Mouse (Mus musculus) layer of hippocampus, postnatal 25 days (tissue): ENCODE results near the gene Pex10. TPM values are rescaled to one million over a fixed set of nuclear protein-coding genes. Genes with fewer than 3 reads are reported as not detected.

Experiments
- DNase-seq, 2 experiments: peaks; one replicate each; pipeline ENCODE4 v3.0.0; 2022; ENCODE audit warnings: mixed read lengths in 2 of 2, low spot score in 1 of 2; ENCODE audit errors: extremely low spot score in 1 of 2
- total RNA-seq, 2 experiments: library from RNA; stranded (reverse); gene quantifications; 2 replicates each; pipeline ENCODE4 v1.2.3; 2021

Pex10 gene
- total RNA-seq, 2 experiments from 2014 or later = 21.6 to 26.5 TPM

GRCm38 (mm10) chr4:155090688-155091449, 24.1 kb downstream of the Pex10 start:
- no peak for DNase-seq

GRCm38 (mm10) chr4:155092718-155093430, 26.1 kb downstream of the Pex10 start:
- DNase-seq = no peak

GRCm38 (mm10) chr4:155093431-155094149, 26.8 kb downstream of the Pex10 start:
- no peak for DNase-seq

DNA sequence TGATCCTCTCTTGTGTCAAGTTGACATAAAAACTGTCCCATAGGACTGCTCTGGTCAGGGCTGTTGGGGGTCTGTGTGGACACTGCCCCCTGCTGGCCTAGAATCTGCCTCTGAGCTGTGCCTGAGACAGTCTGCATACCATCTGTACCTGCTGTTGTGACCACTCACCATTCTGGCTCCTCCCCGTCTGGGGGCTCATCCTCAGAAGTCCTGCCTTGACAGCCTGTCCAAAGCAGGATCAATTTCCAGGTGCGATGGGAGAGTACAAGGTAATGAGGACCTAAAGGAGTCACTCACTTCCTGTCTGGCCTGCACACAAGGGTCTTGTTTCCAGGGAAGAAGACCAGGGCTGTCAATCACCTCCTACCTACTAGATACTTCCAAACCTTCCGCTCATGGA, 27.7 kb downstream of the Pex10 start:
- DNase-seq = peak in 1 of 2 experiments; percentile 53

DNA sequence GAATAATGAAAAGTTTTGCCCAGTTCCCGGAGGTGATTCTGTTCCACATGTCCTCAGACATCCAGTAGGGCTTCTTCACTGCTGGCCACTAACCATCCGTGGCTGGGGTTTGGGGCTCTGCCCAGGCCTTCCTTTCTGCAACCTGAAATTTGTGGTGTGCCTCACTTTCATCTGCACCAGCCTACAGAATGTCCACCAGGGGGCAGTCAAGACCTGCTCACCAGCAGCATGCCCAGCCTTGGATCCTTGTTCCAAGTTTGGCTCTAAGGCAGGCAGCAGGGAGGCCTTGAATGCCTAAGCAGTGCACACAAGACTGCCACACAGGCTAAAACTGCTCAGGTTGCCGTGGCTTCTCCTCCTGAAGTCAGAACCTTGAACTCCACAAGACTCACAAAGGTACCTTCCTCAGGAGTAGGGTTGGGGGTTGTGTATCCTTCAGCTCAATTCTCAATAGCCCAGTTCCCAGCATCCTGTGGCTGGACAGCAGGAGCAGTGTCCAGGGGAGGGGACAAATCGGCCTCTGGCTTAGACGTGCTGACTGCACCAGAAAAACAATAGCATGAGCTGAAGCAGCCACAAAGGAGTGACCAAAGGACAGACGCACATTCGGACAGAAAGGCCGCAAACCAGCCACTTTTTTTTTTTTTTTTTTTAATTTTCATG, 28.6 kb downstream of the Pex10 start:
- peak; percentile 70 to 83 for DNase-seq

- DNase-seq = no peak
These were observed 29.2 kb downstream of the Pex10 start for GRCm38 (mm10) chr4:155095967-155096366.

- DNase-seq = no peak
These were observed 30.6 kb downstream of the Pex10 start for GRCm38 (mm10) chr4:155097452-155097851.

DNA sequence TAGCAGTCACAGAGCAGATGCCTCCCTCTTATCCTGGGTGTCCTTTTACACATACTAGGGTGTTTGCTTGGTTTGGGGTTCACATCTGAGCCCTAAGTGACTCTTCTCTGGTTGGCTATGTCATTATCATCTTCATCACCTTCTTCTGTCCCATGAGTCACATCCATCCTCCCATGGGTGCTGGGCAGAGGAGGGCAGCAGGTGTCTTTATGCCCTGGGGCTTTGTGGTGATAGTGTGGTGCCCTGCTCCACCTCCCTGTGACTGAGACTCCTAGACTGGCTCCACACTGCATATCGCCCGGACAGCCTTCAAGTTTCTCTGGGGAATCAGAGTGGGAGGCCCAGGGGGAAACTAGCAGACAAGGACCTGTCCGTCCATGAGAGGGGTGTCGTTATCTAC, 31.8 kb downstream of the Pex10 start:
- DNase-seq = no peak

DNA sequence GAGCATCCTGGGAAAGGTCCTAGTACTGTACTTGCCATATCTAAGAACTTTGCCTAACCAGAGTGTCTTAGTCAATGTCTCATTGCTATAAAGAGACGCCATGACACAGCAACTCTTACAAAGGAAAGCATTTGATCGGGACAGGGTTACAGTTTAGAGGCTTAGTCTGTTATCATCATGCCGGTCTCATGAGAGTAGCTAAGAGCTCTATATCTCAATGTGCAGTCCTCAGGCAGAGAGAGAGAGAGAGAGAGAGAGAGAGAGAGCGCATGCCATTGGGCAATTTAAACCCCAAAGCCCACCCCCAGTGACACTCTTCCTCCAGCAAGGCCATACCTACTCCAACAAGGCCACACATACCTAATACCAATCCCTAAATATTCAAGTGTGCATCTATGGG, 41.1 kb downstream of the Pex10 start:
- DNase-seq = no peak

- DNase-seq = no peak
These were observed 42.7 kb downstream of the Pex10 start for GRCm38 (mm10) chr4:155109471-155109870.

DNA sequence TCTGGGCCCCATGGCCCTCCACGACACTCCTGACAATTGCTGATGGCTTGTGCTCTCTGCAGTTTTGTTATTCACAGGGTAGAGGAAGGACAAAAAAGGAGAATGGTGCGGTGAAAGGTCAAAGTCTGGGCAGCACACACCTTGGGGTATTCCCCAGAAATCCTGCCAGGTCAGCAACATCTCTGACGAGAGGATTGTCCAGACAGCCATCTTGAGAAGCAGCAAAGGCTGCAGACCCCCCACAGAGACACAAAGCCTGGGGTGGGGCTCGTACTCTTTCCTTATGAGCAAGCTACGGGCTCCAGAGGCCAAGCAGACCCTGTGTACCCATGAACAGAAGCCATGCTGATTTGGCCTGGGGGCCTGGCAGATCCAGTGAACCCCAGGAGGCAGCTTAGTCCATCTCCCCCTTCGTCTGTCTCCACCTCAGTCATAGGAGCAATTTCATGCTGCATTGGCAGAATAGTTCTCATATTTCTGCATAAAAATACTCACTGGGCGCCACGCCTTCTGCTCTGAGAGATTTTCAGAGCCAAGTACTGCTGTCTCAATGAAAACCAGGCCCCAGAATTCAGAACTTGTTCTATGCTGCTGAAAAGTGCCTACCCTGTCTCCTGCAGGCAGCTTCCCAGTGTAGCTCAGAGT, 47.1 kb downstream of the Pex10 start:
- DNase-seq = no peak

- no peak for DNase-seq
These were observed 49.8 kb downstream of the Pex10 start for GRCm38 (mm10) chr4:155116607-155117006.

- DNase-seq = no peak
These were observed 50.7 kb downstream of the Pex10 start for GRCm38 (mm10) chr4:155117396-155117978.

DNA sequence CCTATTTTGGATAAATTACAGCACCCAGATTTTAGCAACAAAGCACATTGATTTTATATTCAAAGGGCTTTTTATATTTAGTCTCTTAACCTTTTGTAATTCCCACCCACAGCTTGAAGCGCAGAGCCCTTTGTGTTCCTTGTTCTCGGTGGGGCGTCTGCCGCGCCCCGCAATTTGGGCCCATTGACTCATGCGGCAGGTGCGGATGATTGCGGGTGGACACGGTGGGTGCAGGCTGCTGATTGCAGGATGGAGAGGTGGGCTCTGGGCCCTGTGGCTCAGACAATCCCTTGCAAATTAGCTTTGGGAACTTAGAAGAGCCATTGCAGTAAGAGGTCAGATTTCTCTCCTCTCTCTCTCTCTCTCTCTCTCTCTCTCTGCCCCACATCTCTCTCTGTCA, 51.5 kb downstream of the Pex10 start:
- DNase-seq = no peak

DNA sequence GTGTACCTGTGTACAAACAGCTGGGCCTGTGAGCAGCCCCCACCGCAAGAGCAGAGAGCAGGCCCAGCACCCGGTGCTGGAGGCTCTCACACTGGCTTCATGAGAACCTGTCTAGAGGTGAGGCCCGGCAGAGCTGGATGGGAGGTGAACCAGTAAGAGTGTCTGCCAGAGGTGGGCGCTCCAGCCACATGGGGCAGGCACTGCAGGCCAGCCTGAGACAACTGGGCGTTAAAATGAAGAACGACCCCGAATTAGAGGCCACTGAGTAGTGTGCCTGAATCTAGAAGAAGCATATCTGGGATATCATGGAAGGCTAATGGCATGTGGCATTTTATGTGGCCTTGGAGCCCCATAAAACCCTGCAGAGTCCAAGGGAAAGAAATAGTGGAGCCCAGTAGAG, 53.2 kb downstream of the Pex10 start:
- DNase-seq = no peak

DNA sequence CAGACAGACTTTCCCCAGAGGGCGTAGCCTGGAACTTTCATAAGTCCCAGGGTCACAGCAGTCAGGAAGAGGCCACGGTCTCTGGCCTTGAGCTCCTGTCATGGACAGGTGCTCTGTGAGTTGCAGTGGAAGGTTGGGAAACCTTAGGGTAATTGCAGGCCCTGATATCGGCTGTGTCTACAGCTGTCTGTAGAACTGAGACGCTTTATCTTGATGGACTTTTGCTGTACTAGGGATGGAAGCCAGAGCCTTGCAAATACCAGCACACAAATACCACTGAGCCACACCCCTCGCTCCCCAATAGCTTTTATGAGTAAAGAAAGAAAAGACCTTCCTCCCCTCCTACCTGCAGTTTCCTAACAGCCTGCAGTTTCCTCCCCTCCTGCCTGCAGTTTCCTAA, 53.8 kb downstream of the Pex10 start:
- no peak for DNase-seq

DNA sequence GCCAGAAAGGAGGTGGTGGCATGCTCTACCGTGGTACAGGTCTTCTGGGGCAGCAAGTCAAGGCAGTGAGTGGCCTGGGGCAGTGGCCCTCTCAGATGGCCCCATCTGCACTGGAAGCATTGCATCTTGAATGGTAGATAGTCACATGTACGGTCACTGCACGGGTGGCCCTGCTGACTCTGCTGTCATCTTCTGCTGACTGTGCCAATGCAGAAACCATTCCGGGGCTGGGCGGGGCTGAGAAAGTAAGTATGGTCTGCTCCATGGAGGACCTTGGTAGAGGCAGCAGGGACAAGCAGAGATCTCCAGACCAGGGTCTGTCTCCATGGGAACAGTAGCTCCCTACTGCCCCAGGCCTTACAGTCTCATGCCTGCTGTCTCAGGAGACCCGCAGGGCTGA, 54.4 kb downstream of the Pex10 start:
- DNase-seq = no peak
